Mouse (Mus musculus) cerebellum, postnatal 4 days (tissue): ENCODE results near the gene Fam198a.

Experiments used
- DNase-seq, 2 experiments: peaks; one replicate each; pipeline ENCODE4 v3.0.0; 2022; ENCODE audit warnings: low spot score in 2 of 2, mixed read lengths in 1 of 2

Fam198a gene

DNA sequence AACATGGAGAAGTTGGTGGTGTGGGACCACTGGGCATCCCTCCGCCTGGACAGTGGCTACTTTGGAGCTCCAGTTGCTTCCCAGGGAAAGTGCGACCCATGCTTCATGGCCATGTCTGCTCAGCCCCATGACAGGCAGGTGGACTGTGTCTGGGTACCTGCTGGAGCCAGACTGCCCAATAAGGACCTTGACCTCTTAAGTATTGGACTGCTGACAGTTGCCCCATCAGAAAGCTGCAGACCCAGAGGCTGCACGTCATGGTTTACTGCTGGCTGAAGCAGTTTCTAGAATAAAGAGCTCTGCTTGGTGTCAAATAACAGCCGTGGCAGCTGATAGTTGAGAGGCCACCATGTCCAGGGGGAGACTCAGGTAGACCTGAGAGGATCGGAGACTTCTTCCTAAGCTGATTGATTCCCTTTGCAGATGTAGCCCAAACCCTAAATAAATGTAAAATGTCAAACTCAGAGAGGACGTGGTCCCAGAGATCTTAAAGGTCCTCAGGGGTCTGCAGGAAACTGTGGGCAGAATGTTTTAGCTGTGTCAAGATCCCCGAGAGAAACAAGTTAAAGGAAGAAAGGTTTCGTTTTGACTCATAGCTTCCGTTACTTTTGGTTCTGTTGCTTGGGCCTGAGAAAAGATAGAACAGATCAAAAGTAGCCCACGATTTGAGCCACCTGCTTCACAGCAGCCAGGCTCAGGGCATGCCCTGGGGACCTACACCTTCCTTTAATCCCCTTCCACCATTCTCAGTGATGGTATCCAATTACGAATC lies 24.0 kb upstream of the Fam198a start:
- no peak for DNase-seq

DNA sequence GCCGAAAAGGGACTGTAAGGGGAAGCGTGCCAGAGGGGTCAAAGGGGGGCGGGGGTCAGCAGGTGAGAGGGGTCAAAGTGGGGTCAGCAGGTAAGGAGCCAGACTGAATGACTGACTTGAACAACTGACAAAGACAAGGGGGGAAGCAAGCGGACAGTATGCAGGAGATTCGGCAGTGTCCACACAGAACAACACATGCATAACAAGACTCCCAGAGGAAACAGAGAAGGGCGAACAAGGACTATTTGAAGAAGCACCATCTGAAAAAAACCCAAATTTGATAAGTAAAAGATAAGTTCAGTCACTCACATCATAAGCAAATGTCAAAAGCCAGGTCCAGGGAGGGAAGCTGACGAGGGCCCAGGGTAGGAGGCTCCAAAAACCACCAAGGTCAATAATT lies 23.1 kb upstream of the Fam198a start:
- no peak for DNase-seq

DNA sequence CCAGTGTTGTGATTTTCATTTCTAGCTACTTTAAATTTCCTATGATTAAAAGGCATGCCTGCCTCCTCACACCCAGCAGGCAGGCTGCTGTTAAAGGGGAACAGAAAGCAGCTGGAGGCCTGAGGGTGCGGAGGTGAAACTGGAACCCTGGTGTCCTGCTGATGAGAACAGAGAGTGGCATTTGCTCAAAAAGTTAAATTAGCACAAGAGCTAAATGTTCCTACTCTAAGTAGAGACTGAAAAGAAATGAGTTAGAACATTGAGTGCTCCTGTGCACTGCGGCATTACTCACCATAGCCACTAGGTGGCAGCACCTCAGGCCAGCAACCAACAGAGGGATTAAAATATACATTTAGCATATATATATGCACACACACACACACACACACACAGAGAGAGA lies 22.3 kb upstream of the Fam198a start:
- DNase-seq = peak in 1 of 2 experiments; percentile 51

DNA sequence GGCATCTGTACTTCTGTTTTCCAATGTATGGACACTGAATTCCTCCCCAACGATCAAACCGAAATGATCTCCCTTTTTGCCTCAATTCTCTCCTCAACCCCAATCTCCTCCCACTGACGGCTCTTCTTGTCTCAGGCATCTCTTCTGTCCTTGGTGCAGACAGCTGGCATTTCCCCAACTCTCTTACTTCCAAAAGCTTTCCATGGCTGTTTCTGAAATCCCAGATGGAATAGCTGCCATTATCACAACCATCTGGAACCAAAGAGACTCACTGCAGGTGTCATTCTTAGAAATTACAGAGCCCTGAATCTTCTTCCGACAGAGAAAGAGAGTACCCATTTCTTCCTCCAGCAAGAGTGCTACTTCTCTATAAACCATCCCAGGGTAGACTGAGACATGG lies 15.9 kb upstream of the Fam198a start:
- no peak for DNase-seq

DNA sequence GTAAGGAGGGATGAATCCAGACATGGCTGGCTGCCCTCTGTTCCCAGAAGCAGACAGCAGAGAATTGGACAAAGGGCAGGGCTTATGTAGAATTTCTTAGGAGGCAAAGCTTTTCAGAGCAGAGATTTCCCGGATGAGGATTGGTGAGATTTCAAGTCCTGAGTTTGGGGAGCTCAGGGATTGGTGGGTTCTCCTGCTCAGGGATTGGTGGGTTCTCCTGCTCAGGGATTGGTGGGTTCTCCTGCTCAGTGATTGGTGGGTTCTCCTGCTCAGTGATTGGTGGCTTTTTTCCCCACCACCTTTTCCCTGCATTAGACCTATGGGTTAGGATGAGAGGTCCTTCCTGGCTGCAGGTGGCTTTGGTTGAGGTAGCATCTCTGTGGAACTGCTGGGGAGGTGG lies 13.8 kb upstream of the Fam198a start:
- DNase-seq = no peak

DNA sequence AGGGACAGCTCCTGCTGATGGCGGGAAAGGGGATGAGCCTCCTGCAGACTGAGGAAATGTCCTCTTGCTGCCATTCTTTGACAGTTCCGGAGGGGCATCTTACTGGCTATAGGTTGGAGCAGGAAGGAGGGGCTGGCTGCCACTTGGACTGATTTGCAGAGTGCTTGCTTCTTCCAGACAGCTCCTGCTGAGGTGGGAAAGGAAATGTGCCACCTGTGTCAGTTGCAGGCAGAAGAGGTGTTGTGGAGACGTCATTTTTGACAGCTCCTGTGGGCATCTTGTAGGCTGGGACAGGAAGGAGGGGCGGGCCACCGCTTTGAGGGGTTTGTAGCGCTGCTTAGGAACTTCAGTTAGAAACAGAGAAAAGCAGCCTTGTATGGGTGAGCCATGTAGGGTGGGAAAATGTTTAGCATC lies 13.3 kb upstream of the Fam198a start:
- no peak for DNase-seq

DNA sequence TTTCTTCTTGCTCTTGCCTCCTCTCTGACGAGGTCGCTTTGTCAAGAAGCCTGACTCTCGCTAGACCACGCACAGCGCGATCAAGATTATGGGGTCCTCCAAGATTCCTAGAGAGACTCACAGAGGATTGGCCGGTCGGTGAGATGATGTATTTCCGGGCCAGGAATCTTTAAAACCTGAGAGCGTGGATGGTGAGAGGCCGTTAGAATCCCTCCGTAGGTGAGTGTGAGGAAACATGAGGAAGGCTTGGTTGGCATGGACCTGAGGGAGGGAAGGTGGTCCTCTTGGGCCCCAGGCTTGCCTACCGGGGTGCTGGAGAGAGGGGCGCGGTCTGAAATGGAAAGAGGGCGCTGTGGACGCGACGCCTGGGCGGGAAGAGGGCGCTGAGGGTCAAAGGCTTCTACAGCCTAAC lies 12.8 kb upstream of the Fam198a start:
- DNase-seq = no peak

DNA sequence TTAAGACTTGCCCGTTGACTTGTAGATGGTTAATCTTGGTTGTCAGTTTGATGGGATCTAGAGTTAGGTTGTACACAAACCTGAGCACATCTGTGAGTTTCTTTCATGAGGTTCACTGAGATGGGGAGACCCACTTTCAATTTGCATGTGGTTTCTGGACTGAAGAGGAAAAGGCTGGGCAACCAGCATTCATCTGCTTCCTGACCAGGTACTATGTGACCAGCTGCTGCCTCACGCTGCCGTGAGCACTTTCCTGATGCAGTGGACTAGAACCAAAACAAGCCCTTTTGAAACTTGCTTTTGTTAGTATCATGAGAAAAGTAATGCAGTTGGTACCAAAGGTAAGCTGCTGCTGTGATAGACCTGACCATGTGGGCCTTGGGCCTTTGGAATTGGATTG lies 7.8 kb upstream of the Fam198a start:
- DNase-seq = no peak

DNA sequence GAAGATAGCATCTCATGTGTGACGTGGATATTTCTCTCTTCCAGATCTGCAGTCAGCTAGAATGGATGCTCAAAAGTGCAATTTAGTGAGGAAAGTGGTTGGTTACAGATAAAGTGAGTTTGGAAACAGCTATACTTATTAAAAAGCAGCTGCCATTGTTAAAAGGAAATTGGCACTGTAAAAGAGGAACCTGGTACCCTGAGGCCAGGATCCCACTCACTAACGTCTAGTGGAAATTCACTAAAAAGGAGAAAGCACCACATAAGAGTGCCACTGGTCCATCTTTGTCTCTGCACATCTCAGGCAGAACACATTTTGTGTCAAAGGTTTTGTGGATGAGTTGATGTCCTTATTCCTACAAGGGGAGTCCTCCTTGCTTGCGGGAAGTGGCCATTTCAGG lies 7.2 kb upstream of the Fam198a start:
- no peak for DNase-seq

DNA sequence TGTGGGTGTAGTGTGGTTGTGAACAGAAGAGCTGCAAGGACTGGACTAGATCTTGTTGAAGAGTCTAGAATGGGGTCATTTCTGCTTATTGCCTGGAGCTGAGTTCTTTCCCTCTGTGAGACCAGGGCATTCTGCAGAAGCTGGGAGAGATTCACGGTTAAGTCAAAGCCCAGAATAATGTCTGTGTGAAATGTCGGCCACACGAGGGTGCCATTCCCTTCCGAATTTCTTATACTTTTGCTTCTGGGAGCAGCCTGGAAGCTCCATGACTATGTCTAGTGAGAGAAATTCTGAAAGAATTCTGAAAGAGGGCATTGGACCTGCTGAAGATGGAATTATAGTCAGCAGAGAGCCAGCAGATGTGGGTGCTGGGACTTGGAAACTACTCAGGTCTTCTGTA lies 3.0 kb upstream of the Fam198a start:
- peak; percentile 63 to 74 for DNase-seq

DNA sequence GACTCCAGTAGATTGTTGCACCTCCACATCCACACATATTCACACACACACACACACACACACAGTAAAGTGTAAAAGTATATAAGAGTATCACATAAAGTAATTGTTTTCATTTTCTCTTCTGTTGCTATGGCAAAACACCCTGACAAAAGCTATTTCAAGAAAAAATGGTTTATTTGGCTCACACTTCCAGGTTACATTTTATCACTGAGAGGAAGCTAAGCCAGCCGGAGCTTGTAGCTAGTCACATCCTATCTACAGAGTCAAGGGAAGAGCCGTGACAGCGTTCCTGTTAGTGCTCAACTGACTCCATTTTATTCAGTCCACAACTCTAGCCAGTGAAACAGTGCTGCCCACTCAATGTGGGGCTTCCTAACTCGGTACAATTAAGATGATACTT lies 2.4 kb upstream of the Fam198a start:
- DNase-seq = no peak

DNA sequence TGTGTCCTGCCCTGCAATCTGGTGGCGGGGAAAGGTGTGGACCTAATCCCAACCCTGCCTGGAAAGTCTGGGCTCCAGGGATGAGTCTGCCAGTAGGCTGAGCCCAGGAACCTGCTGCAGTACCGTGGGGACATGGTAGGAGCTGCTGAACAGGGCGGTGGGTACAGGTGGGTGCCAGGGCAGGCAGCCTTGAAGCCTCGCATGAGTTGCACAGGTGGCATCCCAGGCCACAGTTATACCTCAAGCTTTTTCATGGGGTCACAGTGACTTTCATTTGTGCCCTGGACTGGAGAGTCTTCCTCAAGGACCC lies 281 bp downstream of the Fam198a start:
- DNase-seq = no peak

DNA sequence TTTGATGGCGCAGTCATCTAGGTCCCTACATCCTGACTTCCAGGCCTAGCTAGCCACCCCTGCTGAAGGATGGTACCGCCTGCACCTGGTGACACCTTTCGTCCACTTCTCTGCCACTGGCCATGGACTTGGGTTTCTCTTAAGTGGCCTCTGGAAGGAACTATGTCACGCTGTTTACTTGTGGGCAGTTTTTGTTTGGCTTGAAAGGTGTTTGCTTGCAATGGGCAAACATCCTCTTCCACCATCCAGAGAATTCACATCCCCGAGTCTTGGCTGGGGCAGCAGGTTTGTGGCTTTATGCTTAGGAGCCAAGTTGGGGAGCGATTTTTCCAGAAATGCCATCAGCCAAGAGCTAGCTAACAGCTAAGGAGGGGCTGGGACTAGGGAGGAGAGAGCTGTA lies 1.8 kb downstream of the Fam198a start:
- no peak for DNase-seq

DNA sequence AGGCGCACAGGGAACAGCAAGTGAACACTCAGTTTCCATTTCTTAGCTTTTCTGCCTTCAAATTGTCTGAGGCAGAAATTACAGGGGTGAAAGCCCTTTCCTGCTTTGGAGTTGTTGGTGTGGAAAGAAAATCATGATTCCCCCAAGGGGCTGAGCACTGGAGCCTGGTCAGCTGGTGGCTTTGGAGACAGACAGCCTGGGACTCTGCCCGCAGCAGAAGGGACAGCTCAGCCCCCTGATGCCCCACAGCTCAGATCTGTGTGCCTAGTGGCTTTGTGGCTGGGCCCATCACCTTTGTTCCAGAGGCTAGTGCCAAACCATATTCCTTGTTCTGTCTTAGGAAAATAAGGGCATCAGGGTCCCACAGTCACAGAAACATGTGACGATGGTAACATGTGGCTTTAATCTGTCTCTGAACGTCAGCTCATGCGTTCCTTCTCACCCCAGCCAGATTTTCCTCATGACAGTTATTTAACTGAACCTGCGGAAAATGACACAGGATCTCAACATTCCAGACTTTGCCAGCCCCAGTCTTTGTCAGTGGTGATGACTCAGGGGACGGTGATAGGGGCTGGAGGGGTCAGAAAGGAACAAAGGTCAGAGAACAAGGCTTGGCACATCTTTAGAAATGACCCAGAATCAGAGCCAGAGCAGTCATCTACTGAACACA lies 9.3 kb downstream of the Fam198a start:
- no peak for DNase-seq

DNA sequence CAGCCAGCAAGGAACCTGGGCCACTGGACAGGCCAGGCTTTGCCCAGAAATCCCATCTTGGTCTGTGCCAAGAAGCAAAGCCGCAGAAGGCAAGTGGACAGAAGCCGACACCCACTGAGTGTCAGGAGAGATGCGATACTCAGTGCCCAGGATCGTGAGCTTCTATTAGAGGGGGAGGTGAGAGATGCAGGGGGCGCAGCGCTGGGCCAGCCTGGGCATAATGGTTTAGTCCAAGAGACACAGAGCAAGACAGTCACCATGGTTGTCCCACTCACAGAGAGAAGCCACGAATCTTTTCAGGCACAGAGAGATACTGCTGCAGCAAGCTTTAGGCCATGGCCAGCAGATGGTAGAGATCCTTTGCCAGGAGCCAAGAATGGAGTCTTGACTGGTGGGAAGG lies 14.2 kb downstream of the Fam198a start:
- DNase-seq = no peak

DNA sequence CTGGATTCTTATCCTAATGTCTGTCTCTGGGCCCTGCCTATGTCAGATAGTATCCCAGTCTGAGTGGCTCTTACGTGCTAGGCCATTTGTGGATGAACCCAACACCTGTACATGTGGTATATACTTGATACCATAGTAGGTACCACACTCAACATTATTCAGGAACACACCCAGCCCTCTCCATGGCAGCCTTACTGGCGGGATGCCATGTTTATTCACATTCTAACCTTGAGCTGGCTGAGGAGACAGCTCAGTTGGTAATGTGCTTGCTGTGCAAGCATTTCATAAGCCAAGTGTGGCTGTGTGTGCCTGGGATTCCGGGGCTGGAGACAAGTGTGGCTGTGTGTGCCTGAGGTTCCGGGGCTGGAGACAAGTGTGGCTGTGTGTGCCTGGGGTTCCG lies 17.5 kb downstream of the Fam198a start:
- no peak for DNase-seq

DNA sequence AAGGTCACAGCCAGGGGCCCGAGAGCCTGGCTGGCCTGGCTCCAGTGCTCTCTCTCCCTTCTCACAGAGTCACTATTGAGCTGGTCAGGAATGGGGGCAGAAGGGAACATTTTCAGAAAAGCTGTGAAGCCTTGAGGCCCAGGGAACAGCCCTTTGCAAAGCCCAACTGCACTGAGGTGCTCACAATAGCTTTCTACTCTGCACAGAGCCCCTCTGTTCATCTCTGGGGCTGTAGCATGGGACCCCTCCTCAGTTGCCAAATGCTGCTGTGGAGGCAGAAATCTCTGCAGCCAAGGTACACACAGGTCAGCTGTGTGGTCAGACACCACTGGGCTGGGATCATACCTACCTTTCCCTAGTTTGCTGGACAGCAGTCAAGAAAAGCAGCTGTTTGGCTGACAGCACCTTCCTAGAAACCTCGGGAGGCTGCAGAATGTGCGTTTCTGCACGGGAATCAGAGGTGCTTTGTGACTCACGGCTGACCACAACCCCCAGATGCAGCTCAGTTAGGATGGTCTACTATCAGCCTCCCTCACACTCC lies 19.1 kb downstream of the Fam198a start:
- no peak for DNase-seq

DNA sequence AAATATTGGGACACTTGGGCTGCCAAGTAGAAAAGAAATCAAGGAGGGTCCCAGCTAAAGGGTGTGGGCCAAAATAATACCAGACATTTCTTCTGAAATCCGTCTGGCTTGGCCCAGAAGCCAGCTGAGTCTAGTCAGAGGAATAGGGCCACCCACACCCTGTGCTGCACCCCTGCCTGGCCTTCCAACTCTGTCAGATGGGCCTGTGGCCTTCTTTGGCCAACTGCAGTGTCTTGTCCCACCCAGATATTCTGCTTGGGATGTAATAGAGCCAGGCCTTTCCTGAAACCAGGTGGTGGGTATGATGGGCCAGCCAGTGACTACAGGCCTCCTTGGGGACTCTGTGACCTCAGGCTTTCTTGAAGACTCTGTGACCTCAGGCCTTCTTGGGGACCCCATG lies 22.4 kb downstream of the Fam198a start:
- DNase-seq = no peak

DNA sequence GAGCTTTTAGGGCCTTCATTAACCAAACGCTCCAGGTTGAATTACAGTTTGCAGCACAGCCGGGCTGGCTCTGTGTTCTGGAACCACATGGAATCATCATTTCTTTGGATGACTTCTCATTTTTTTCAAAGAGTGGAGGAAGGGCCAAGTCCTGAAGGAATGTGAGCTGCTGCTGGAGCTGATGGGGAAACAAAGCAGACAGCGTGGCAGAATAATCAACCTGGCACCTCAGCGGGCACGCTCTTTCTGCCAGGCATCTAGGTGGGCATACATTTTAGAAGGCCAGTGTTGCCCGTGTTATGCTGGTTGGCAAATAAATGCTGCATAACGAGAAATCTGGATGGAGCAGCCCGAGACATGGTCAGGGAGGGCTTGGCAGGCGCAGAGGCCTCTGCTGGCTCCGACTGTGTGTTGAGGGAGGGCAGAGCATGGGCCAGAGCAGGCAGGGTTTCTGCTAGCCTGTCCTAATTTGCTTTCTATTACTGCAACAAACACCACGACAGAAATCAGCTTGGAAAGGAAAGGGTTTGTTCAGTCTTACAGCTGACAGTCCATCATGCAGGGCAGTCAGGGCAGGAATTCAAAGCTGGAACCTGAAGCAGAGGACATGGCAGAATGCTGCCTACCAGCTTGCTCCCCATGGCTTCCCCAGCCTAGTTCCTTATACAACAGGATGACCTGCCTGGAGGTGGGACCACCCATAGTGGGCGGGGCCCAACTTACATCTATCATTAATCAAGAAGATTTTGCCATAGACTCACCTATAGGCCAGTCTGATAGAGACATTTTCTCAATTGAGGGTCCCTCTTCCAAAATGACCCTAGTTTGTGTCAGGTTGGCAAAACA lies 23.6 kb downstream of the Fam198a start:
- DNase-seq = no peak

DNA sequence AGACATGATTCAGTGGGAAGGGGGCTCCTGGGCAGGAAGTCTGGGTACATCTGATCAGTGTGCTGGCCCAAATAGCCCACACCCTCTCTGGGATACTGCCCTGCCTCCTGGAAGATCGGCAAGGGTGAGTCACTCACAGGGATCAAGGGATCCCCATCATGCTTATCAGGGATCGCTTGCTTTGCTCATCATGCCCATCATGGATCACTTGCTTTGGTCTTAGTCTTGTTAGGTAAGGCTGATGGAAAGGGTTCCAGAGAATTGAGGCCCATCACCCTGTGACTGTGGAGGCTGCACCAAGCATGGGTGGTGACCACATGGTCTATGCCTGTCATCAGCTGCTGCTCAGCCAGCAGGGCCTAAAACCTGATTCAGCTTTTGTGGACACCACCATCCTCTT lies 24.5 kb downstream of the Fam198a start:
- no peak for DNase-seq

DNA sequence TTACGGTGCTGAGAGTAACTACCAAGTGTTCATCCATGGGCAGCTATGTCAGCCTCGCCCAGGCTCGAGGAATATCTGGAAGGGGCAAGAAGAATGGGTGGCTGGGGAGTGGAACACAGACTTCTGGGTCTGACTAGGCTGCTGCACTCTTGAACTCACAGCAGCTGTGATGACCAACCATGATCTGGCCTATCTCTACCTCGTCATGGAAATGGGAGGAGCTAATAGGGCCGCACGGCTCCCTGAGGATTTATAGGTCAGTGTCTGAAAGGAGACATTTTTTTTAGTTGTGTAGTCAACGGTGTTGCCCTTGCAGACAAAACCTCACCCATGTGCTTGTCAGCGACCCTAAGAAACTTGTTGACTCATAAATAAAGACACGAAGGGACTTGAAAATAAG lies 30.3 kb downstream of the Fam198a start:
- no peak for DNase-seq

DNA sequence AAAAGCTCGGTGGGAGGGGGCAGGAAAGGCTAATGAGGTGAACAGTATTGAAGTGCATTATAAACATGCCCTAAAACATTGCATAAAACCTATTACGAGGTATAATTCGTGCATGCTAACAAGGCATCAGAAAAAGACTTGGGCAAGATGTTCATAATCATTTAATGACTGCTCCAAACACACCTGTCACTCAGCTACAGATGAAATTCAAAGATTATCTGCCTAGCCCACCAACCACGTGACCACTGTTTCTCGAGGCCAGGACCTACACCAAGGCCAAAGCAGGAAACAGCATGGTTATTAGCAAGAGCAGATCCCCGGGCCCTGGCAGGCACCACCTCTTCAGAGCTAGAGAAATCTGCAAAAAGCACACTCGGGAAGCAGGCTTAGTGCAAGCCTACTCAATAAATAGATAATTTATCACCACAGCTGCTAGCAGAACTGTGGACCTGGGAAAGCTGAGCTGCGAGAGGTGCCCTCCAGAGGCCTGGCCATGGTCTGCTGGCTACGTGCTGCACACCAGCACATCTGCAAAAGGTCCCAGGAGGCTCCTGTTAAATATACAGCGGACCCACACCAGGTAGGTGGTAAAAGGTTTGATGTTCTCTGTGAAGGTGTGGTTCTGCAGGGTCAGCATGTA lies 30.8 kb downstream of the Fam198a start:
- DNase-seq = no peak
